Mouse (Mus musculus) liver, embryonic 13.5 days (tissue): ENCODE measurements around the gene Tom1l1. TPM values are rescaled to one million over a fixed set of nuclear protein-coding genes. Genes with fewer than 3 reads are reported as not detected.

ENCODE experiments used
- ATAC-seq: fragments of 200-750 bp; cut with Nextera tagmentation; 2 replicates; pipeline ENCODE4 v1.8.0; 2017; ENCODE audit warnings: low read depth, mild to moderate bottlenecking, moderate number of reproducible peaks, moderate library complexity
- DNase-seq: peaks from one replicate; pipeline ENCODE4 v3.0.0; 2022
- H3K27ac ChIP-seq: fragments of 300-500 bp; sonication (generic); 2 replicates; pipeline ENCODE4 v1.5.1; 2015; ENCODE audit warnings: moderate library complexity, mild to moderate bottlenecking, inconsistent platforms
- H3K27me3 ChIP-seq: fragments of 300-500 bp; sonication (generic); 2 replicates; pipeline ENCODE4 v1.6.1; 2015; ENCODE audit warnings: mild to moderate bottlenecking, inconsistent platforms
- H3K36me3 ChIP-seq: fragments of 300-500 bp; sonication (generic); 2 replicates; pipeline ENCODE4 v1.6.1; 2015; ENCODE audit warnings: mild to moderate bottlenecking, inconsistent platforms
- H3K4me1 ChIP-seq: fragments of 300-500 bp; sonication (generic); replicated peaks from 2 replicates; pipeline ENCODE4 v1.6.1; 2015; ENCODE audit warnings: inconsistent platforms
- H3K4me2 ChIP-seq: fragments of 300-500 bp; sonication (generic); 2 replicates; pipeline ENCODE4 v1.6.1; 2015; ENCODE audit warnings: inconsistent platforms, mild to moderate bottlenecking, moderate library complexity
- H3K4me3 ChIP-seq: fragments of 300-500 bp; sonication (generic); replicated peaks from 2 replicates; pipeline ENCODE4 v1.5.1; 2015; ENCODE audit warnings: mild to moderate bottlenecking, inconsistent platforms
- H3K9ac ChIP-seq: fragments of 300-500 bp; sonication (generic); 2 replicates; pipeline ENCODE4 v1.6.1; 2015; ENCODE audit warnings: mild to moderate bottlenecking, inconsistent platforms
- H3K9me3 ChIP-seq: fragments of 300-500 bp; sonication (generic); replicated peaks from 2 replicates; pipeline ENCODE4 v1.6.1; 2016; ENCODE audit warnings: inconsistent platforms
- WGBS: fragments of 180-500 bp; shearing (Covaris S2); methylation state at CpG from one replicate; pipeline ENCODE4 v1.1.7; 2015; ENCODE audit not compliant: insufficient replicate concordance; 5-methylcytosine and 5-hydroxymethylcytosine counted together
- polyA plus RNA-seq: library from polyadenylated mRNA; unstranded; fragments of >200 nt; fragmentation: Nextera tagmentation; extraction: Ambion mirVana; gene quantifications from 2 replicates; pipeline ENCODE4 v1.2.1, GENCODE M21; 2015

Tom1l1 gene
- polyA plus RNA-seq, 1 experiment from 2014 or later, result 60.7 TPM

DNA sequence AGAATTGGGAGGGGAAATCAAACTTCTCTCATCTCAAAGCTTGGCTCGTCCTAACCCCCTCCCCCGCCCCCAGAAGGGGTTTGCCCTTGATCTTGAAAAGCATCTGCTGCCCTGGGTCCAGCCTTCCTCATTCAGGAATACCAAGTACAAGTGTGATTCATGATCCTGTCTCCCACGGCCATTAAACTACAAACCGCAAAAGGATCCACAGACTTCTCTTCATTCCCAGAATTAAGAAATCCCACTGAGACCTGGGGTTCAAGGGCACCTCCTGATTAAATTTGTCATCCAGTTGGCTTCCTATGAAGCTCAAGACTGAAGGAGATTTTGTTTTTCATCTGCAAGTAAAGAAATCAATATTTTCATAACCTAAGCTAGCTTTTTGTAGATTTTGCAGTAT, 6.0 kb upstream of the Tom1l1 start:
- Histone ChIP-seq H3K9ac (no peak overlapping the region), H3K4me1 (peaks cover 18% of the 10 kb centered on the region), H3K27ac (no peak overlapping the region), H3K27me3 (peaks cover 8% of the 10 kb centered on the region), H3K9me3 (no peaks in the 10 kb centered on the region), H3K4me2 (no peak overlapping the region), H3K36me3 (no peaks in the 10 kb centered on the region), H3K4me3 (no peak overlapping the region)
- DNase-seq, result no peak
- 47% methylated on average over 4 of the region's 4 CpGs for WGBS
- no peak for ATAC-seq

DNA sequence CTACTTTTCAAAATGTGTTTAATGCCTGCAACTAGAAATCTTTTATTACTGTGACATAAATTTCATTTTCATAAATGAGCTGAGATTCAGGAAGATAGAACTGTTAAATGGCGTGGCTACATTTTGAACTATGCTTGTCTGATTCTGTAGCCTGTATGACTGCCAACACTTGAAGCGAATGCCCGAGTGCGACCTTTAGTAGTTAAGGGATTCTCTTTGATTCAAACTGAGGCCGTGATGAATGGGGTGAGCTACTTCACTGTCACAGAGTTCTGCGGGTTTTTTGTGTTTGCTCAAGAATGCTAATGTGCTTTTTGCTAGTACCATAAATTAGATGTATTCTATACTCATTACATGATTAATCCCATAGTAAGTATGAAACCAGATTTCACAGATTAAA, 2.2 kb upstream of the Tom1l1 start:
- no peak overlapping the region for H3K4me2 ChIP-seq
- H3K27ac ChIP-seq, result no peak overlapping the region
- no peaks in the 10 kb centered on the region for H3K9me3 ChIP-seq
- no peaks in the 10 kb centered on the region for H3K36me3 ChIP-seq
- peaks cover 3% of the 10 kb centered on the region for H3K27me3 ChIP-seq
- H3K4me1 ChIP-seq, result peaks cover 38% of the 10 kb centered on the region
- H3K4me3 ChIP-seq, result no peak overlapping the region
- 76% methylated on average over 6 of the region's 6 CpGs for WGBS
- no peak for ATAC-seq
- no peak for DNase-seq
- no peak overlapping the region for H3K9ac ChIP-seq

DNA sequence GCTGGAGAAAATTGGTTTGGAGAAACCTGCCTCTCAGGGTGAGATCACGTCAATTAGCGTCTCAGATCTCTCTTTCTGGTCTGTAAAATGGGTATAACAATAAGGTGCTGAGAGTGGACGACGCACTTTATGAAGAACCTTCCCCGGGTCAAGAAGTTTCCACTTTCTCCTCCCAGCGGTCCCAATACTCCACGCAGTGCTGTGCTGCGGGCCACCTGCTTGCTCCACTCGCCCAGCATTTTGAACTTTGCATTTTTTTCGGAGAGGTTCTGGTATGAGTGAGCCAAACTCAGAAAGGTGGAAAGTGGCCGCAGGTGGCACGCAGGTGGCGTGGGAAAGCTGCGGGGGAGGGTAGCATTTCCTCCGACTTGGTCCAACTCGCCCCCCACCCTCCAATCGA, 1.1 kb downstream of the Tom1l1 start:
- under 1% methylated on average over 17 of the region's 17 CpGs for WGBS
- Histone ChIP-seq H3K9me3 (no peaks in the 10 kb centered on the region), H3K27me3 (peaks cover 3% of the 10 kb centered on the region; the same call in 1 of the 2 replicates), H3K4me1 (peaks cover 55% of the 10 kb centered on the region), H3K9ac (peak overlapping the region; percentile 92), H3K36me3 (peaks cover 28% of the 10 kb centered on the region), H3K4me3 (peak overlapping the region; percentile 88), H3K27ac (peak overlapping the region; percentile 86), H3K4me2 (peak overlapping the region; percentile 93)
- DNase-seq, result no peak
- ATAC-seq, result peak; percentile 76

DNA sequence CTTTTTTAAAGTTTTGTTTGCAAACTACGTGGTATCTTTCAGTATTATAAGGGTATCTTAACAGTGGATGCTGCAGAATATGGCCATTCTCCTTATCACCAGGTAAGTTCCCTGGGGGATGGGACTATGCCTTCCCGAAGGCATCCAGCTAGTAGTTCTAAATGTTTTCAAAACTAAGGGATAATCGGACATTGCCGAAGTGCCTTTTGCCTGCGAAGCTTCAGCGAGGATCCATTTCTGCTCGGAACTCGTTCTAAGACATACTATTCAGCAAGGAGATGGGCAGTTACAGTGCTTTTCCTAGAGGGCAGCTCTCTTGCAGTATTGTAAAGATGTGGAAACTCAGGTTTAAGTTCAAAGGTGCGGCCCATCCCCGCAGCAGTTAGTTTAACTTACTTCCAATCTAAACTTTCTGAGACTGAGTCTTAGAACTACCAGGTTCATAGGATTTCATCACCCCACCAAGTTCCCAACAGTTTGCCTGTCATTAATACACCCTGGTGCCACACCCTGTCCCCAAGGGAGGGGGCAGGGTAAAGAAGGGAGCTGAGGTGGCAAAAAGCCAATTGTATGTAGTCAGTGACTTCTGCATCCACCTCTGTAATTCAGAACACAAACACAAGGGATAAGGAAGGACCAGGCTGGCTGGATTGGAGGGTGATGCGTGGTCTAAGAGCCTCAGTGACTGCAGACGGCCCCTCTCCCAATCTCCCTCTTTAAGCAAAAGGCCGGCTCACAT, 1.7 kb downstream of the Tom1l1 start:
- DNase-seq (peak; percentile 54), ATAC-seq (peak; percentile 72)
- H3K4me2 ChIP-seq, result peak overlapping the region; percentile 93
- peak overlapping the region; percentile 86 for H3K27ac ChIP-seq
- peaks cover 53% of the 10 kb centered on the region for H3K4me1 ChIP-seq
- peak overlapping the region; percentile 92 for H3K9ac ChIP-seq
- H3K9me3 ChIP-seq, result no peaks in the 10 kb centered on the region
- H3K27me3 ChIP-seq, result peaks cover 3% of the 10 kb centered on the region; the same call in 1 of the 2 replicates
- WGBS, result 57% methylated on average over 13 of the region's 13 CpGs
- peaks cover 33% of the 10 kb centered on the region for H3K36me3 ChIP-seq
- H3K4me3 ChIP-seq, result peak overlapping the region; percentile 88

DNA sequence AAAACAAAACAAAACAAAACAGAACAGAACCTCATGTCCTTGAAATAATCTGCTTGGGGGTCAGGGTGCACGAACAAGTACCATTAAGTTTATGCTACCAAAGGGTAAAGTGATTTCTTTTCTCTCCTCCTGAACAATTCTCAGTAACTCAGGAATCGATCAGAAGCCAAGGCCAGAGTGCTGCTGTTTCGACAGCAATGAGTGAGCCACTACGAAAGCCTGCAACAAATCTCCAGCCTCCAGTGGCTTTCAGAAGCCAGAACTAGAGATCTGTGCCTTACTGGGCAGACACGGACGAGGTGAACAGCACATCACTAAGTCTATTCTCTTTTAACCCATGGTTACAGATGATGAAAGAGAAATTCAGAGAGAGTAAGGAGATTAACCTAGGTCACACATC, 3.0 kb downstream of the Tom1l1 start:
- peak overlapping the region; percentile 86; the same call in 1 of the 2 replicates for H3K27ac ChIP-seq
- H3K9ac ChIP-seq, result peak overlapping the region; percentile 92
- ATAC-seq (no peak), DNase-seq (no peak)
- 72% methylated on average over 6 of the region's 6 CpGs for WGBS
- H3K27me3 ChIP-seq, result peaks cover 3% of the 10 kb centered on the region; the same call in 1 of the 2 replicates
- peaks cover 45% of the 10 kb centered on the region for H3K36me3 ChIP-seq
- H3K4me1 ChIP-seq, result peaks cover 45% of the 10 kb centered on the region
- H3K9me3 ChIP-seq, result no peaks in the 10 kb centered on the region
- H3K4me2 ChIP-seq, result peak overlapping the region; percentile 93
- H3K4me3 ChIP-seq, result peak overlapping the region; percentile 88

DNA sequence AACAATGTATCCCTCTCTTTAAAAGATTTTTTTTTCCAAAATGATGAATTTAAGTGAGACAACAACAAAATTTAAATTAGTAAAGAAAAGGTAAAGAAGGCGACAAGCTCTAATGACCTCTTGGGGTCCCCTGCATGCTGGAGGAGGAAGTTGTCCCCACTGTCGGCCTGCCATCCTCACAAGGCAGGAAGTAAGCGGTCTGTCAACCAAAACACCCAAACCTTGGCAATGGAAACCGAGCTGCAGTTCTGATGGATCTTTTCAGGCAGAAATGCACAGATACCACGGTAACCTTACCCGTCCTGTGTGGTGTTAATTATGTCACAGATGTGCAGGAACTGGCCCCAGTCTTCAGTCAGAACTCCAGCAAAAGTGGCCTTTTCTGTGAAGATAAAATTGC, 3.4 kb downstream of the Tom1l1 start:
- H3K9me3 ChIP-seq, result no peaks in the 10 kb centered on the region
- peaks cover 49% of the 10 kb centered on the region for H3K36me3 ChIP-seq
- ATAC-seq (no peak), DNase-seq (no peak)
- H3K9ac ChIP-seq, result peak overlapping the region; percentile 92; the same call in 1 of the 2 replicates
- H3K27ac ChIP-seq, result peak overlapping the region; percentile 86; the same call in 1 of the 2 replicates
- H3K27me3 ChIP-seq, result peaks cover 3% of the 10 kb centered on the region; the same call in 1 of the 2 replicates
- H3K4me2 ChIP-seq, result peak overlapping the region; percentile 93
- no peak overlapping the region for H3K4me3 ChIP-seq
- peaks cover 46% of the 10 kb centered on the region for H3K4me1 ChIP-seq
- WGBS, result 49% methylated on average over 6 of the region's 6 CpGs

DNA sequence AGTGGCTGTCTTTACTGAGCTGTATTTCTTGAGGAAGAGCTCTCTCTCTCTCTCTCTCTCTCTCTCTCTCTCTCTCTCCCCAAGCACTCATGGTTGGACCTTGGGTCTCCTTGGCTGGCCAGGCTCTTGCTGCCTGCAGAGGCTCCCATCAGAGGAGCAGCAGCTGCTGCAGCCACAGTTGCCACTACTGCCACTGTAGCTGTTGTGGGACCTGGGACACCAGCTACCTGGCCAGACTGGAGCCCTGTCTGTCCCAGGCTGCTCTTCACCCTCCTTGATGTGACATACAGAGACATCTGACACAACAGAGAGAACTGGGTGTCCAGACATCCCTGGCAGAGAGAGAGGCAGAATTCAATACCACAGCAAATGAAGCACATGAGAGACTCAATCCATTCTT, 7.0 kb downstream of the Tom1l1 start:
- Histone ChIP-seq H3K9ac (no peak overlapping the region), H3K4me2 (no peak overlapping the region), H3K9me3 (no peaks in the 10 kb centered on the region), H3K4me3 (no peak overlapping the region), H3K27ac (no peak overlapping the region), H3K27me3 (no peaks in the 10 kb centered on the region), H3K36me3 (peaks cover 76% of the 10 kb centered on the region), H3K4me1 (peaks cover 60% of the 10 kb centered on the region)
- DNase-seq (no peak), ATAC-seq (no peak)

DNA sequence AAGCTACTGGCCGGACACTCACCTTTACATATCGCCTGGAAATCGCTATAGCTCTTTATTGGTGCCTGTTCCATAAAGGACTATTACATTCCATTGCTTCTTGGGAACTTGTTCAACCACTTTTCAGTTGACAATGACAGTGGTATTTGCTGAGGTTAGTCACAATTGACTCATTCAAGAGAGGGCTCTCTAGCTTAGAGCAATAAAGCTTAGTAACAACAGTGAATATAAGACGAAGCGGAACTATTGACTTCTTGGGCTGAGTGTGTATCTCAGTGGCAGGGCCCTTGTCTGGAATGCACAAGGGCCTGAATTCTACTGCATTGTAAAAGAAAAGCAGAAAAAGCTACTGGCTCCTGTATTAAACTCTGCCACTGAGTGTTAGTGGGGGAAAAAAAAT, 9.6 kb downstream of the Tom1l1 start:
- DNase-seq (no peak), ATAC-seq (no peak)
- 90% methylated on average over 5 of the region's 5 CpGs for WGBS
- H3K4me2 ChIP-seq, result peak overlapping the region; percentile 71
- H3K9me3 ChIP-seq, result no peaks in the 10 kb centered on the region
- peak overlapping the region; percentile 95 for H3K27ac ChIP-seq
- H3K4me1 ChIP-seq, result peaks cover 61% of the 10 kb centered on the region
- H3K9ac ChIP-seq, result peak overlapping the region; percentile 85; the same call in 1 of the 2 replicates
- H3K4me3 ChIP-seq, result peak overlapping the region; percentile 68
- peaks cover 79% of the 10 kb centered on the region for H3K36me3 ChIP-seq
- no peaks in the 10 kb centered on the region for H3K27me3 ChIP-seq

DNA sequence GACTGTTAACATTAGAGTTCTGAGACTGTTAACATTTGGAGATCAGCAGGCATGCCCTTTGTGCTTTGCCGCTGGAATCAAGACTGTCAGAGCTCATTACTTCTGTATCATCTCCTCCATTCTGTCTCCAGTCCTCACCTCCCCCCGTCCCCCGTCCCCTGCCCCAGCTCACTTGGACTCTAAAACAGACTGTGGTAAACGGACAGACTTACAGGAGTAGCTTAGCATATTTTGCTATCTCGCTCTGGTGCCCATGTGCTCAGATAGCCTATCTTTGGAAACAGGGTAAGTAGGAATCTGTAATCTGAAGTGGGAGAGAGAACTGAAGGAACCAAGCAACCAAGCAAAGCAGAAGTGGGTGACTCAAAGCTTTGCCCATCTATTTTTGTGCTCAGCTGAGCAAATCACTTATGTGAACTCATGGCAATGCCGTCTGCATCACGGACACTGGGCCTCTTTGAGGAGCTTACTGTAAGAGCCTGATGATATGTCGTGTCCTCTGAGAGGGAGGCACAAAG, 10.3 kb downstream of the Tom1l1 start:
- Histone ChIP-seq H3K9me3 (no peaks in the 10 kb centered on the region), H3K4me3 (peak overlapping the region; percentile 68), H3K27me3 (no peaks in the 10 kb centered on the region), H3K36me3 (peaks cover 79% of the 10 kb centered on the region), H3K9ac (peak overlapping the region; percentile 85), H3K4me2 (peak overlapping the region; percentile 71), H3K27ac (peak overlapping the region; percentile 95), H3K4me1 (peaks cover 66% of the 10 kb centered on the region)
- 55% methylated on average over 8 of the region's 8 CpGs for WGBS
- ATAC-seq (no peak), DNase-seq (no peak)

DNA sequence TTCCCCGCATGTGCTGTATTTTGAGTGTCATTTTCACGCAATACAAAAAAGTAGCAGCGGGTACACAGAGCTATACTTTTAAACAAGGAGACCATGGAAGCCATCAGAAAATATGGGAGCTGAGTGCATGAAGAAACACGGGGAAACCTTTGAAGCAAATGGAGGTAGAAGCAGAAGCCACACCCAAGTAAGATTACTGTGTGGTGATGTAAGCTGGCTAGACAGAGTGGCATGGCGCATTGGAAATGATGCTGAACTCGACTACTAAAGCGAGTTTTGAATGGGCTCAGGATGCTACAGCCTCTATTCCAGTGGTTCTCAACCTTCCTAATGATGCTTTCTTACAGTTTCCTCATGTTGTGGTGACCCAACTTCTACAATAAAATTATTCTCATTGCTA, 11.1 kb downstream of the Tom1l1 start:
- H3K27me3 ChIP-seq, result no peaks in the 10 kb centered on the region
- H3K9ac ChIP-seq, result peak overlapping the region; percentile 85
- peaks cover 78% of the 10 kb centered on the region for H3K36me3 ChIP-seq
- no peak for ATAC-seq
- H3K4me2 ChIP-seq, result peak overlapping the region; percentile 71
- DNase-seq, result no peak
- WGBS, result 82% methylated on average over 7 of the region's 7 CpGs
- H3K4me1 ChIP-seq, result peaks cover 68% of the 10 kb centered on the region
- H3K27ac ChIP-seq, result peak overlapping the region; percentile 95
- no peaks in the 10 kb centered on the region for H3K9me3 ChIP-seq
- H3K4me3 ChIP-seq, result peak overlapping the region; percentile 68

DNA sequence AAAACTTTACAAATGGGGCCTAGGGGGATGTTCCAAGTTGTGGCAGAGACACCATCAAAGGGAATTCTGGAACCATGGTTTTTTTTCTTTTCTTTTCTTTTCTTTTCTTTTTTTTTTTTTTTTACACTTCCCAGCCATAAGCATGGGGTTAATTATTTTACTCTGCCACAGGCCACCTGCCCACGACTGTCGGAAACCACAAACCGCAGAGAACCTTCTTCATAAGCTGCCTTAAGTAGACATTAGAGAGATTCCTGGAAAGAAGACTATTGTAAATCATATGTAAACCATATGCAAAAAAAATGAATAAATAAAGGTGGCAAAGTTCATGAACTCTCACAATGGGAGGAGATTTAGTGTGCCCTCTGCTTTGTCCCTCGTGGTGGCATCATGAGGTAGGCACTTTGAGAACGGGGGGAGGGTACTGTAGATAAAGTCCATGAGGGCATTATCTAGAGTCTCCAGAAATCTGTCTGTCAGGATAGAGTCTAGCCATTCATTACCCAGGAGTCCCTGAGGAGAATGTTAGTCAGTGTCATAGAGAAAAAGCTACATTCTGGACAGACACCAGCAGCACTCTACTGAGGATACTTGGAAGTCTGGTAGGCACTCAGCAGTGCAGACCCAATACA, 12.6 kb downstream of the Tom1l1 start:
- WGBS, result 17% methylated on average over 5 of the region's 5 CpGs
- Histone ChIP-seq H3K4me2 (peak overlapping the region; percentile 71), H3K9ac (peak overlapping the region; percentile 85), H3K4me1 (peaks cover 66% of the 10 kb centered on the region), H3K4me3 (peak overlapping the region; percentile 68), H3K27ac (peak overlapping the region; percentile 95), H3K27me3 (no peaks in the 10 kb centered on the region), H3K9me3 (no peaks in the 10 kb centered on the region), H3K36me3 (peaks cover 74% of the 10 kb centered on the region)
- ATAC-seq, result peak; percentile 98
- DNase-seq, result peak; percentile 71
